Mouse (Mus musculus): Measurements from ENCODE around the gene Iqschfp. TPM values are rescaled to one million over a fixed set of nuclear protein-coding genes. Genes with fewer than 3 reads are reported as not detected.
A peak's percentile ranks its signal among the peaks of the same experiment; 100 is the strongest.

The Iqschfp gene
- total RNA-seq, 1 experiment from 2014 or later: not detected

DNA sequence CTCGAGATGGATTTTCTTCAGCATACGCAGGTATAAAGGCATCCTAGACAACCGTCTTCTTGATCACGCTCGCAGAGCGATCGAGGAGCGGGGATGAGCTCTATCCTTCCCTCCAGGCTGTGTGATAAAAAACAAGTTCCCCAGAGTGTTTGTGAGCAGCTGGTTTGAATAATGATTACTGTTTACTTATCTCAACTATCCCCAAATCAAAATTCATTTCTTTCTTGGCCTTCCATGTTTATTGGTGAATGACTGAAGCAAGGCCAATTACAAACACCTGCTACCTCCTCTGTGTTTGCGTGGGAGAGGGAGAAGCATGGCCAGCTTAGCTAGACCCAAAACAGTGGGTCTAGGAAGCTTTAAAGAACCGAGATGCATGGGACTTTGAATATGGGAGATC is 712.9 kb downstream of the Iqschfp start:
- no peak for DNase-seq

DNA sequence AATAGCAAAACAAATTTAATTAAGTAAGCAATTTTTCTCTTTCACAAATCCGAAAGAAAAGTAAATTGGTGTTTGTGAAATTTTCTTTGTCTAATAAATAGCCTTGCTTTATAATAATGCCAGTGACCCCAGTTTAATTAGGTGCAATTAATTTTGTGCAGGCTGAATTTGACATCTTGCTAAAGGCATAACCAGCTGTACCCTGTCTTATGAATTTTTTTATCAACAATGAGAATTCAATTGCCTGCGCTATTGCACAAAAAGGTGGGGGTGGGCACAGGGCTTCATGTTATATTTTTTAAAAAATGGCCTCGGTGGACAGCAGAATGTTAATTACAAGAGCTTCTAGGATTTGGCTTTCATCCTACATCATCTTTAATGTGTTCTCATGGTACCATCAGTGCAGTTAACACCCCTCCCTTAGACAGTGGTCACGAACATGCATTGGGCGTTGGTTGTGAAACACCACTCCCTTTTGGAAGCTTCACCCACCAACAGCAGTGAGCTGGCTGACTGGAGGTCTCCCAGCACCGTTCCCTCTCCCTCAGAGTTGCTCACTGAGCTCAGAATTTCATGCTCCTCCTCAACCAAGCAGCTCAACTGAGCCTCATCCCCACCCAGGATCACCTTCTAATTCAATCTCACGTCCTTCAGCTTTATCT is 714.0 kb downstream of the Iqschfp start:
- no peak for DNase-seq

DNA sequence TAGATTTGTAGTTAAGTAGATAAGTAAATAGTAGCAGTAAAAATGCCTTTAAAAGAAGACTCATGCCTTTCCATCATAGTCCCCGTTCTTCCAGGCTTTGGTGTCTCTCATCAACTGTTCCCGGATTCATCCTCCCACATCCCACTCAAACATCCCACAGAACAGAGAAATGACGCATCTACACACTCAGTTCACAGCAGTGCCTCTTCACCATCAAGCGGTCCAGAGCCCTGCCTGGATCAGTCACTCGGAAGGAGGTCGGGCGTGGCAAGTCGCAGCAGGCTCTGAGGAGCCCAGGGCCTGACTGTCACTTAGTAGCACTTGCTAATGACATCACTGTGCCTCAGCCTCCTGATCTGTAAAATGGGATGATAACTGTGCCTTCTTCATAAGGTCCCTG is 714.7 kb downstream of the Iqschfp start:
- DNase-seq: no peak

DNA sequence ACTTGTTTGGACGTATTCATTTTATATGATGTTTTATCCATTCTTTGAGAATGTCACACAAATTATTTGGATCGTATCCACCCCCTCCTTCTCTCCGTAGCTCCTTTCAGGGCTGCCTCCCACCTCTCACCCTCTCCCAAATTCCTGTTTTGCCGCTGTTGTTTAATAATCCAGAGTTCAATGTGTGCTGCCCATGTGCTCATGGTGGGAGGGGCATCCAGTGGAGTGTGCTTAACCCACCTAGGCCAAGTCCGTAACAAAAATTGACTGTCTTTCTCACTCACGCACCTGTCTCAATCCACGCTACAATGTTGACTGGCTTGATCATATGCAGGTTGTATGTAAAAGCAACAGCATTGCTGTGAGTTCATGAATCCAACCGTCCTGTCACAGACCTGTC is 715.3 kb downstream of the Iqschfp start:
- DNase-seq: no peak

DNA sequence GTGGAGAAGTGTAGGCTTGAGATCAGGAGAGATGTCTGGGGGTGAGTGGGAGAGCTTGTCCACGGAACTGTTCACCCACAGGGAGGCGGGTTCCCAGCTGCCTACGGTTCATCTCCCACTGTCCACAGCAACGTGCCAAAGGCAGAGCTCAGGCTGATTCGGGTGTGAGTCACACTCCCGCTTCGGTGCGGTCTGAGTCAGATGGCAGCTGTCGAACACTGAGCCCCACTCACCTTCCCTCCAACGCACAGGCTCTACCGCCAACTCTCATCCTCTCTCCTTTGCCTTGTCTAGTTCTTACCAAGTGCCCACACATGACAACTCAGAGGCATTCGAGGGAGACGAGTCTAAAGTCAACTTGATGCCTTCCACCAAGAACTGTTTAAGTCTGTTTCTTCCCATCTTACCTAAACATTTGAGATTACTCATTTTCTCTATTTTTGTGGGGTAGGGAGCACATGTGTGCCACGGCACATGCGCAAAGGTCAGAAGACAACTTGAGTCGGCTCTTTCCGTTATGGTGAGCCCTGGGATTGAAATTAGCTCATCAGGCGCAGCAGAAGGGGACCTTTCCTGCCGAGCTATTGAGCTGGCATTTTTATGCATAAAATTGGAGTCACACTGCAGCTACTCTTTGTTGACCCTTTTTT is 716.9 kb downstream of the Iqschfp start:
- peak; percentile 59 for DNase-seq

DNA sequence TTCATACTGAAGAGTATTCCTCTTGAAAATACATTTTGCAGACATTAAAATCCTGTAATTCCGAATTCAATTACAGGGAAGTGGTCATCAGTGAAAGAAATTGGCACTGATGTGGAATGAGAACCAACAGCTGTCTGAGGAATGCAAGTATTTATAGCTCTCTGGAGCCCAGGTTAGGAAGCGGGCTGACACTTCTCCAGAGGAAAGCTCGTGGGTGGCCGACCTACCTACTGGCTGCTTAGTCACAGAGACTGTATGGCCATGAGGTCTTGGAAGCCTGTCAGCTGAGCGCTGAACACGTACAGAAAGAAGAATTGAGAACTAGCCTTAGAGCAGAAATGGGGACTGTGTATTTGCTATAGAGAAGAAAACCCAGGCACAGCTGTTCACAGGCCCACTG is 718.0 kb downstream of the Iqschfp start:
- DNase-seq: no peak

DNA sequence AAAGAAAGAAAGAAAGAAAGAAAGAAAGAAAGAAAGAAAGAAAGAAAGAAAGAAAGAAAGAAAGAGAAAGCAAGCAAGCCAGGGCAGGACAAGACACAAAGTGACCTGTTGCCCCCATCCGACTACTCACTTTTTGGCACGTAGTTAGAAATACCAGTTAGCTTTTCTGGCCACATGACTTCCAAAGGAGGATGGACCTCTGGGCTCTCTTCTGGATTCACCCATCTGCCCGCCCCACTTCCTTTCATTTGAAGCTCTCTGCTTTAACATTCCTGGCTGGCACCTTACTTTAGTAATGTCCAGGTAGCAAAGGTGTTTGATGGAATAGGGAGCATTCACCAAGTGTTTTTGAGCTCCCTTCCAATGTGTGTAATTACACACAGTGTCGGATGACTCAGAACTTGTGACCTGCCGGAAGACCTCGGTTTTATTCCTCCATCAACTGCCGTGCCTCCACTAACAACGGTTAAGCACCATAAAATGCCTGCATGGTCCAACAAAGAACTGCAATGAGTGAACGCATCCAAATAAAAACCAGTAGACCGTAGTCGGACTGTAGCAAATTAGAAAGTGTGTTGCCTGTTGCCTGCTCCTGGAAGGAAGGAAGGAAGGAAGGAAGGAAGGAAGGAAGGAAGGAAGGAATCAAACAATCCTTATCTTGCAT is 718.7 kb downstream of the Iqschfp start:
- no peak for DNase-seq

DNA sequence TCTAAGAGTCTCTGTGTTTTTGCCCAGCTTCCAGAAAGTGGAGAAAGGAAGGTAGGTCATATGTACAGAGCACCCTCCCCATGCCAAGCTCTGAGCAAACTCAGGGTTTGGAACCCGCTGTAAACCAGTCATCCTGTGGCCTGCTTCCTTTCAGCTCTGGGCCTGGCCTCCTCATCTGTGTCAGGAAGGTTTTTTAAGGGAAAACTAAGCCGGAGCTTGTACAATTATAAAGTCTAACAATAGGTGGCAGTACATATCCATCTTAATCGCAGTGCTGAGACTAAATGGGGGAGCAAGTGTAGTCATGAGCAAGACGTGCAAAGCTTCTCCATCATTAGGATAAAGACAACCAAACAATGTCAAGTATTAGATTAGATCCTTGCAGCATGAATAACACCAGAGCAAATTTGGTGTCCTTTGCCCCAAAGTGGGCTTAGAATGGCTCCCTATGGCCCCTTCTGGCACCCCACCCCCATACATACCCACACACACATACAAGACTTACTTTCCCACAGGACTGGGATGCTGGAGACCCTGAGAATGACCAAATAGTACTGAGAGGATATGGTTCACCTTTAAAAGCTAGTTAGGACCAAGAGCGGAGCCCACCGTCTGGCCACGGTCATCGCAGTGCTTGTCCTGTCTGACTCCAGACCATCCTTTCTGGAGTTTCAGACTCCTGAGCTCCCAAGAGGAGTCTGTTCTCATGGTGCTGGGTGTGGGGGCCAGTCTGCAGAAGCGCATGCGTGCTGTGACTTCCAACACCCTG is 723.2 kb downstream of the Iqschfp start:
- no peak for DNase-seq

DNA sequence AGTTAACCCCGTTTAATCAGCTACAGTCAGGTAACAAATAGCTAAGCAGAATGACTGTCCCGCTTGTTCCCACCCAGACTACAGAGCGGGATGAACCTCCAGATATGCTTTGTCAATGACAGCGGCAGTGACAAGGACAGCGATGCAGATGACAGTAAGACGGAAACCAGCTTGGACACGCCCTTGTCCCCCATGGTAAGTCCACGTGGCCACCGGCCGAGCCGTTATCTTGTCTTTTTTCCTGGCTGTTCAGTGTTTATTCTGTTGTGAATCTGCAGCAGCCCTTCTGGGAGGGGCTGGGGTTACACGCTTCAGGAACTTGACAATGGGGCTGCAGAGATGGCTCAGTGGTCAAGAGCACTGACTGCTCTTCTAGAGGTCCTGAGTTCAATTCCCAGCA is 724.3 kb downstream of the Iqschfp start:
- no peak for DNase-seq

DNA sequence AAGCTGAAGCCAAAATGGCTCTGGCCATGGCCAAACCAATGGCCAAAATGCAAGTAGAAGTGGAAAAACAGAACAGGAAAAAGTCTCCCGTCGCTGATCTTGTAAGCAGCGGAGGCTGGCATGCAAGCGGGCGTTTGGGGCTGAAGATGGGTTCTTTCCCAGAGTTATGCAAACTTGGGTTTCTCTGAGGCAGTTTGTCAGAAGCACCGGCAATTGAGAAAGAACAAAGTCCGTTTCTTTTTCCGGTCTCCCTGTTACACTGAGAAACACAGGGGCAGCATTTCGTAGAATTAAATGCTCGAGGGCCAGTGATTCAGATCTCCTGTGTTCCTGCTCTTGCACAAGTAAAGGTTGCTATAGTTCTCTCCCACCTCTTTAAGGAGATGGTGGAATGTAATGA is 725.7 kb downstream of the Iqschfp start:
- no peak for DNase-seq

DNA sequence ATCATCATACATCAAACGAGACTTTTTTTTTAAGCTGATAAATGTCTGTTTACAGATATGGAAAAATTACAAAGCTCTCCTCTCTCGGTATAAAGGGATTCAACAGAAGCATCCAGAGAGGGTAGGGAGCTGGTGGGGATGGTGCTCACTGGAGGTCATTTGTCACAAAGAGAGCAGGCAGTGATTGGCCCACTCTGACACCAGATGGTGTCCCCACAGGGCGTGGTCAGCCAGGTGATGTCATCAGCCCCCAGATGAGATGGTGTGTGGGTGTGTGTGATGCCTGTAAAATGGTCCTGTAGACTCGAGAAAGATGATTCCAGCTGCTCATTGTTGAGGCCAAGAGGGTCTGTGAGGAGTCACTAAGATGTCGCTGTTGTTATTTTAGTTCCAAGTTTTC is 727.1 kb downstream of the Iqschfp start:
- no peak for DNase-seq

DNA sequence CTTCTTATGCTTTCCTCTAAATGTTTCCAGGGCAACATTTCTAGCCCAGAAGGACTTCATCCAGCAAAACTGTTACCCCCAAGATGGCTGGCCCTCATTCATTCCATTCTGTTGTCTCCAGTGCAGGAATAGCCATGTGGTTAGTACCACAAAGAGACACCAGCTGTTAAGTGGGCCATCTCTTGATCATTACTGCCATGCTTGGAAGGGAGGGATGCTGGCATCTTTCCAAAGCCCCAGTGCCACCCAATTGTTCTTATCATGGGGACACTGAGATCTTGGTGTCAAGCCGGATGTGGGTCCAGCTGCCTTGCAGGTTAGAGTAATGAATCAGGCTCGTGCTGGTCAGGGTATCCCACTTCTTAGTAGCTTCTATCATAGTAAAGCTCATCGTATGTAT is 729.9 kb downstream of the Iqschfp start:
- no peak for DNase-seq

DNA sequence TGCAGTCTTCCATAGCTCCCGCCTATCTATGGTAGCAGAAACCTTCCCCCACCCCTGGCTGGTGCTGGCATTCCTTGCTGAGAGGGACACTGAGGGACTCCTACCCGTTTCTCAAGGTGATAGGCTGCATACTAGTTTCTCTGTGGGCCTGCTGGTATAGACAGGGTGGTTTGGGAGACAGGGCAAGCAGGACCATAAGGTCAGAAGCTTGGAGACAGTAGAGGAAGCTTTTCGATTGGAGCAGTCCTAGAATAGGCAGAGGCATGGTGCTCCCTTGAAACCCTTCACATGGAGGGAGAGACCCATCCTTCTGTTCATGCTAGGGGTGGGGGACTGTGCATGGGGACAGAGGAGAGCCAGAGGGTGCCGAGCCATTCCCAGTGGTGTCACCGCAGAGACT is 731.0 kb downstream of the Iqschfp start:
- no peak for DNase-seq

DNA sequence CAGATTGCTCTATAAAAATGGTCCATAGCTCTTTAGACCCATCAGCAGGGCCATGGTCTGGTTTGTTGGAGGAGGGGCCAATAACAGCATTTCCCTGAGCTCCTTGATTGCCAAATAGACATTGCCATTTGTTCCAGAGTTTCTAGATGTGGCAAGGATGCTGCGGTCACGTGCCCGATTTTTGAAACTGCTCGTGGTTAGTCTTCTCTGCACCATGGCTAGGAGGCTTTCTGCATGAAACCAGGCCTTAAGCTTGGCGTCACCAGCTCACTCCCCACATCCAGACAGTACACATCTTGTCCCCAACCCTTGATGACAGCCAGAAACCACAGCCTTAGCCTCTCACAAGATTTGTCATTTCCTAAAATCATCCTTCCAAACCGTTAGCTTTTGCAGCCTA is 732.4 kb downstream of the Iqschfp start:
- no peak for DNase-seq

DNA sequence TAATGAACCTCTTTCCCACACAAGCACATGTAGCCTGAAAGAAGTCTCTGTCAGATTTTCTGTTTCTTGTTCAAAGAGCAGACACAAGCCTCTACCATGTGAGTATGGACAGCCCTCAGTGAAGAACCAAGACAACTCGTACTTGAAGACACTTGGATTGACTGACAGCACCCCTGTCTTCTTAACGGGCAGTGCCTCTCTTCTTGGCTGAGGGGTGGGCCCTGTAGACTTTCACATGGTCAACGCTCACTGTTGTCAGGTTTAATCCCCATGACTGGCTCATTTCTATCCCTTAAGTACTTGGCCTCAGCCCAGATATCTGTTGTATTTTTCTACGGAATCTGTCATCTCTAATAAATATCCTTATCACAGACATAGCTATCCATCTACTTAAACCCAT is 738.2 kb downstream of the Iqschfp start:
- DNase-seq: no peak

DNA sequence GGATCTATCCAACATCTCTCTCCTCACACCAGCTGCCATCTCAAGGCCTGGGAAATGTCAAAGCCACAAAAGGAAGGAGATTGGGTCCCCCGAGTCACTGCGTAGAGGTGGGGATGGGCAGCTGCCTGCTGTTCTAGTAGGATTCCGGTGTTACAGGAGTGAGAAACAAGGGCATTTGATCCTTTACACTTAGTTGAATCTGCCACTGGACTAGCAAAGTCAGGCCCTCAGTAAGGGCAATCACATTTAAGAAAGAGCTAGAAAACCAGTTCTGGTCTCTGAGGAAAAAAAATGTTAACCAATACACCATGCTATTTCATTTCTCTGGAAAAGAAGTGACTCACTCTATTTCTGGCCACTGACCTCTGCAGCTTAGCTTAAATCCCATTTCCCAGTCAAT is 738.8 kb downstream of the Iqschfp start:
- DNase-seq: no peak

DNA sequence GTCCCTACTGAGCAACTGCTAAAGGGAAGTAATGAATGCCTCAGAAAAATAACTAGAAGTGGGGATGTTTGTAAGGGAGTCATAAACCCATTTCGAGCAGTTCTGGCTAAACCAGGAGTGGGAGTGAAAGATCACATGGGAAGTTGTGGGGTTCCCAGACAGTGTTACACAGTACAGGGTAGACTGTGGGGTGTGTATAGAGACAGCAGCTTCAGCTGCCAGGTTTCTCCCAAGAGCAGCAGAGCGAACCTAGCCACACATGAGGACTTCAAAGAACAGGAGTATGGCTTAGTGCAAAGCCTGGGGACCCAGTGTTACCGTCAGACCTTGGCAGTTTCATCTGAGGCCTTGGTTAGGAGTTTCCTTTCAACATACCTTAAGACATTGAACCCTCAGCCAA is 740.7 kb downstream of the Iqschfp start:
- DNase-seq: no peak

DNA sequence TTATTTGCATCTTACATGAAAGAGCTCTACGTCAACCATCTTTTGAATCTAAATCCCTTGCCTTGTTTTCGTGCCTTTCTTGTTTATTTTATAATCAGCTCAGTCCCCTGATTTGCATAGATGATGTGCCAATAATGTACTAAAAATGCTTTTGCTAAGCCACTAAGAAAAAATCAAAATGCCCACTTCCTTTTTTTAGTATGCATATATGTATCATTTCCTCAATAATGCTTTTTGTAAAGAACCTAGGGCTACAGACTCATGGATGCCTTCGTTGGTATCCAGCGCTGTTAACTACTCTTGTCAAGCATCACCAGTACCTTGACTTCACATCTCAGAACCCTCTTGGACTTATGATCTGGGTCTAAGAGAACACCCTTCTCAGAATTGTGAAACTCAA is 741.5 kb downstream of the Iqschfp start:
- no peak for DNase-seq

DNA sequence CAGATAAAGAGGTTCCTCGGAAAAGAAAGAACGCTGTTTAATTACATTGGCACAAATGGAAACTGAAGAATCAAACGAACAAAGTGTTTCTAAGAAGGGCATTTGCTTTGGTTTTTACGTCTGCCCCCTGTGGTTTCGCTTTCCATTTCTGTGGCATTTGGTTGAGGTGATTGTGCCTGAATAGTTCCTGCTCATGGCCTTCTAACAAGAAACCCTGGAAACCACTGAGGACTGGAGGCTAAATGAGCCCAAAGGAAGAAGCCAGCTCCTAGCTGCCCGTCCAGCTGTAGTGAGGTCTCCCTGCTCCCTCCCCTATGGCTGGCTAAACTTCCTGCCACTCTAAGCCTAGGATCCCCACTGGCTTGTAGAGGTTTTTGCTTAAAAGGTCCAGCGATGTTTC is 745.9 kb downstream of the Iqschfp start:
- DNase-seq: no peak

DNA sequence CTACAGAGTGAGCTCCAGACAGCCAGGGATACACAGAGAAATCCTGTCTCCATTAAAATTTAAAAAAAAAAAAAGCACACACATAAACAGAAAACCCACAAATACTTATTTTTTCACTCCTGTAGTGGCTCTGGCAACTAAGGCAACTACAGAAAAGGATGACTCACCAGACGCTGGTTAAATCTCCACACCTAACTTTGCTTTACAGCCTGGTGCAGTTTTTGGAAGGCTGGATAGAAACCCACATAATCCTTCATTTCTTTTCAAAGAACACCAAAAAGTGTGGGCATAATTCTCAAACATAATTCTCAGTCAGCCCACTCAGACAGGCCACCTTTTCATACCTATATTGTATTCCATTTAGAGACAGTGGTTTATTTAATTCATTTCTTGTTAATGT is 746.7 kb downstream of the Iqschfp start:
- DNase-seq: no peak

DNA sequence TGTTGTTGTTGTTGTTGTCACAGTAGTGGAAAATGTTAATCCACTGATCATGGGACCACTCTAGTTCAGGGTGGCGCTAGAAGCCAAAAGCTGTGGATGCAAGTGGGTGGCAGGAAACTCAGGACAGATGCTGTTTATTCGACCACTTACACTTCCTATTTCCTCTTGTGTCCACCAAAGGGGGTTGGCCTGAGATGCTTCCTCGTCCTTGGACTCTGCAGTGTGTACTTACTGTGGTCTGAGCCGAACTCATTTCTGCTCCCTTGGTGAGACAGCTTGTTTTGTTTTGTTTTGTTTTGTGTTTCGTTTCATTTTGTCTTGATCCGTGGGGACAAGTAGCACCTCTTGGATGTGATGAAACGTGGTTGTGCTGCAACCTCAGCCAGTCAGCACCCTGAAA is 750.9 kb downstream of the Iqschfp start:
- DNase-seq: no peak

DNA sequence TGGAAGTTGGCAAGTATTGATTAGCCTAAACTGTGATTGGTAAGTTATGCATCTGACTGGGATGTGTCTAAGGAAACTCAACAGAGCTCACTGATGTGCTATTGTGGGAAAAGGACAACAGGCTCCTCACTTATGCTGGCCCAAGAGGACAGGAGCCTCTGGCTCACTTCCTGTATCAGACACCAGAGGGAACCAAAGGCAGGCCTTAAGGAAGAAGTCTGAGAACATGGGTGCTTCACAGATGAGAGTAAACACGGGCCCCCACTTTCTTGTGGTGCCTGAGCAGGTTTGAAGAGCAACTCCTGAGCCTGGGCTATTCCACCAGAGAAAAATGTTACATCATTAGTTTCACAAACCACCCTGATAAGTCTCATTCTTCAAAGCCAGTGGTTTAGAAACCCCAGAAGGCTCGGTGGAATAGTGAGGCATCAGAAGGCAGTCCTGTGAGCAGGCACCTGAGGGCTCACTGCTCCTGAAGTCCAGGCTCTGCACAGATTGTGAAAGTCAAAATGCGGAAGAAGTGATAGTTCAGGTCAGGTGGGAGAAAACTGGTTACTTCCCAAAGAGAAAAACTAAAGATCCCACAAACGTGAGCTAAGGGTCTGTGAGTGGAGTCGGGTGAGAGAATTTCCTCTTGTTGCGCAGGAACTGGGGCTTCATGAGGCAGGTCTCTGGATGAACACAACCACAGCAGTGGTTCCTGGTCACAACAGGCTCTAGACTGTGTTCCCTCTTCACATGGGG is 754.5 kb downstream of the Iqschfp start:
- no peak for DNase-seq

All from adrenal gland, postnatal 25 days (tissue).